Mouse (Mus musculus) forebrain, postnatal 0 days (tissue): ENCODE data around the gene Rpp30. TPM values are rescaled to one million over a fixed set of nuclear protein-coding genes. Genes with fewer than 3 reads are reported as not detected.

ENCODE experiments used
- ATAC-seq: fragments of 200-750 bp; cut with Nextera tagmentation; 2 replicates; pipeline ENCODE4 v1.8.0; 2017; ENCODE audit warnings: mild to moderate bottlenecking, moderate library complexity
- DNase-seq: peaks from one replicate; pipeline ENCODE4 v3.0.0-alpha.2; 2015
- H3K27ac ChIP-seq: fragments of 300-500 bp; sonication (generic); 2 replicates; pipeline ENCODE4 v1.5.1; 2014; ENCODE audit warnings: low read depth, mild to moderate bottlenecking, antibody characterized with exemption, low read length, moderate library complexity, mixed read lengths
- H3K27me3 ChIP-seq: fragments of 300-500 bp; sonication (generic); 2 replicates; pipeline ENCODE4 v1.6.1; 2014; ENCODE audit warnings: mild to moderate bottlenecking, low read length, mixed read lengths; ENCODE audit not compliant: insufficient read depth
- H3K36me3 ChIP-seq: fragments of 300-500 bp; sonication (generic); 2 replicates; pipeline ENCODE4 v1.6.1; 2014; ENCODE audit warnings: mild to moderate bottlenecking, moderate library complexity; ENCODE audit not compliant: insufficient read depth
- H3K4me1 ChIP-seq: fragments of 300-500 bp; sonication (generic); 2 replicates; pipeline ENCODE4 v1.6.1; 2014; ENCODE audit warnings: antibody characterized with exemption; ENCODE audit not compliant: insufficient read depth
- H3K4me2 ChIP-seq: fragments of 300-500 bp; sonication (generic); 2 replicates; pipeline ENCODE4 v1.6.1; 2014; ENCODE audit warnings: low read depth, mild to moderate bottlenecking, moderate library complexity
- H3K4me3 ChIP-seq: fragments of 300-500 bp; sonication (generic); 2 replicates; pipeline ENCODE4 v1.5.1; 2014; ENCODE audit warnings: low read depth, low read length, mixed read lengths
- H3K9ac ChIP-seq: fragments of 300-500 bp; sonication (generic); 2 replicates; pipeline ENCODE4 v1.6.1; 2014; ENCODE audit warnings: mild to moderate bottlenecking
- H3K9me3 ChIP-seq: fragments of 300-500 bp; sonication (generic); 2 replicates; pipeline ENCODE4 v1.6.1; 2016; ENCODE audit warnings: low read length
- CTCF ChIP-seq: sonication (generic); IDR thresholded peaks from 2 replicates; pipeline ENCODE4 v1.5.1; 2016; ENCODE audit warnings: antibody characterized with exemption, control low read depth, low read depth
- WGBS: fragments of 180-500 bp; shearing (Covaris S2); extraction: QIAGEN DNeasy Blood & Tissue Kit; methylation state at CpG from one replicate; pipeline ENCODE4 v1.1.7; 2014; 5-methylcytosine and 5-hydroxymethylcytosine counted together
- polyA plus RNA-seq: library from polyadenylated mRNA; unstranded; fragments of >200 nt; fragmentation: Nextera tagmentation; extraction: Ambion mirVana; gene quantifications from 2 replicates; pipeline ENCODE4 v1.2.1, GENCODE M21; 2015
- total RNA-seq: library from RNA; depleted of rRNA; stranded (reverse); fragments of >200 nt; gene quantifications from 2 replicates; pipeline ENCODE4 v1.2.3, GENCODE M21; 2014; rRNA removed

Rpp30 gene
- total and polyA plus RNA-seq, 2 experiments from 2014 or later = 32.1 to 85.7 TPM

DNA sequence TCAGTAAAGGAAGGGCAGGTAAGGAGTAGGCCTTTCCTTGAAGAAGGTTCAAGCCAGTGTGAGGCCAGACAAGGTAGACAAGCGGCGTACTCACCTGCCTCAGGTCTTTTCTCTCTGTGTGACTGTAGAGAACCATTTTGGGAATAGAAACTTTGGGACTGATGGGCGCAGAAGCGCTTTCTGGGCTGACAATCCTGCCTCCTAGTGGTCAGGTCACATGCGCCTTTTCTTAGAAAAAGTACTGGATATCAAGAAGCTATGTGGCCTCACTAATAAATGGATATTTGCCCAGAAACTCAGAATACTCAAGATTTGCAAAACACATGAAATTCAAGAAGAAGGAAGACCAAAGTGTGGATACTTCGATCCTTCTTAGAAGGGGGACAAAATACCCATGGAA lies 65.1 kb downstream of the Rpp30 start:
- Histone ChIP-seq H3K4me2 (no peak overlapping the region), H3K9me3 (no peaks in the 10 kb centered on the region; the same call in 1 of the 2 replicates), H3K36me3 (no peaks in the 10 kb centered on the region), H3K4me1 (no peaks in the 10 kb centered on the region), H3K4me3 (no peak overlapping the region), H3K9ac (no peak overlapping the region), H3K27me3 (no peaks in the 10 kb centered on the region), H3K27ac (no peak overlapping the region)
- no peak for TF ChIP-seq CTCF
- no peak for DNase-seq
- WGBS = 84% methylated on average over 6 of the region's 6 CpGs
- no peak for ATAC-seq

DNA sequence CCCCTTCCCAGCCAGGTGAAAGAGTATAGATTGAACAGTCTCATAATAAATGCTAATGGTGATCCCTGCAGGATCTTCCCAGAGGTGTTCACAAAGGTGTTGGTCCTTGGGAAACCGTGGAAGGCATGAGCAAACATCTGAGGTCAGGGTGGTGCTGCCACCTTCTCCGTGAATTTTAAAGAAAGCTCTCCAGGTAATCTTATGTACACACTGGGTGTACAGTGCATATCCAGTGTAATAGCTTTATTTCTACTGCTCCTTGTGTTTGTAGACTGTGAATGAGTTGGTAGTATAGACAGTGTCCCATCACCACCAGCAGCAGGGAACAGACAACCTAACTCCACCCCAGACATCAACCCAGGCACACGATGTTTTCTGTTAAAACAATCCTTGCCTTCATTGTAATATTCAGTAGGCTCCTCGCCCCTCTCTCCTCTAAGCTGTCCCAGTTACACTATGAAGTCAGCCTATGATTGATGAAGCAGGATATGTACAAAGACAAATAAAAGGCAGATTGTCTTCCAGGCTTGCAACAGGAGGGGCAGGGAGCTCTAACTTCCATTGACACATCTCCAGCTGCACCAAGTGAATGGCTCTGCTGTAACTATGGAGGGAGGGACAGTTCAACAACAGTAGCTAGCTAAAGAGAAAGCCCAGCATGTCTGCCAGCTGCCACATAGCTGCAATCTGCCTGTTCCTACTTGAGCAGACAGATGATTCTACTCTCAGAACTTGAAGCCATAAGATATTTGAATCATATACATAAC lies 66.9 kb downstream of the Rpp30 start:
- DNase-seq (peak; percentile 29), ATAC-seq (peak; percentile 90)
- WGBS = 77% methylated on average over 4 of the region's 4 CpGs
- no peaks in the 10 kb centered on the region for H3K36me3 ChIP-seq
- no peak for TF ChIP-seq CTCF
- H3K4me2 ChIP-seq = no peak overlapping the region
- no peak overlapping the region for H3K9ac ChIP-seq
- no peaks in the 10 kb centered on the region for H3K4me1 ChIP-seq
- H3K4me3 ChIP-seq = no peak overlapping the region
- no peaks in the 10 kb centered on the region for H3K27me3 ChIP-seq
- no peaks in the 10 kb centered on the region for H3K9me3 ChIP-seq
- no peak overlapping the region for H3K27ac ChIP-seq

Other genes with a start within 250 kb of the Rpp30 start
- 11.8 and 18.4 TPM in 2 replicates for gene Htr7, start 26.2 kb upstream of the Rpp30 start, total RNA-seq
- gene Htr7, start 26.2 kb upstream of the Rpp30 start, polyA plus RNA-seq = 7.4 and 11.9 TPM in 2 replicates
- 0.08 and 0.29 TPM in 2 replicates for gene Ankrd1, start 36.4 kb downstream of the Rpp30 start, total RNA-seq
- 0.08 TPM in 1 of 2 replicates, not detected in the other for gene Ankrd1, start 36.4 kb downstream of the Rpp30 start, polyA plus RNA-seq